Mouse (Mus musculus) limb, embryonic 14.5 days (tissue): ENCODE measurements at regions not wholly inside any gene's neighbourhood (a gene's known extent, or its start where the extent isn't known, plus 50 kb on each side); places are given as distances from the start of the nearest gene placed in this dataset.

ENCODE experiments used
- ATAC-seq: fragments of 200-750 bp; cut with Nextera tagmentation; 2 replicates; pipeline ENCODE4 v1.8.0; 2017; ENCODE audit warnings: low read depth, moderate number of reproducible peaks, moderate TSS enrichment; ENCODE audit not compliant: low FRiP score
- DNase-seq: peaks from one replicate; pipeline ENCODE4 v3.0.0-alpha.2; 2015; ENCODE audit warnings: low spot score
- H3K27ac ChIP-seq: fragments of 300-500 bp; sonication (generic); replicated peaks from 2 replicates; pipeline ENCODE4 v1.5.1; 2014; ENCODE audit warnings: low read depth, mild to moderate bottlenecking, low read length, moderate library complexity, mixed read lengths
- H3K27me3 ChIP-seq: fragments of 300-500 bp; sonication (generic); 2 replicates; pipeline ENCODE4 v1.6.1; 2014; ENCODE audit warnings: low read length, mixed read lengths; ENCODE audit not compliant: control insufficient read depth, insufficient read depth
- H3K36me3 ChIP-seq: fragments of 300-500 bp; sonication (generic); 2 replicates; pipeline ENCODE4 v1.6.1; 2014; ENCODE audit warnings: mild to moderate bottlenecking, low read length, moderate library complexity, mixed read lengths; ENCODE audit not compliant: control insufficient read depth, insufficient read depth
- H3K4me1 ChIP-seq: fragments of 300-500 bp; sonication (generic); 2 replicates; pipeline ENCODE4 v1.6.1; 2014; ENCODE audit warnings: antibody characterized with exemption, low read length, mixed read lengths; ENCODE audit not compliant: control insufficient read depth, insufficient read depth
- H3K4me2 ChIP-seq: fragments of 300-500 bp; sonication (generic); replicated peaks from 2 replicates; pipeline ENCODE4 v1.6.1; 2014; ENCODE audit warnings: low read depth, mild to moderate bottlenecking, low read length, moderate library complexity; ENCODE audit not compliant: severe bottlenecking
- H3K4me3 ChIP-seq: fragments of 300-500 bp; sonication (generic); replicated peaks from 2 replicates; pipeline ENCODE4 v1.5.1; 2014; ENCODE audit warnings: low read length
- H3K9ac ChIP-seq: fragments of 300-500 bp; sonication (generic); 2 replicates; pipeline ENCODE4 v1.6.1; 2014; ENCODE audit warnings: mild to moderate bottlenecking, low read depth, low read length, moderate library complexity; ENCODE audit not compliant: severe bottlenecking
- H3K9me3 ChIP-seq: fragments of 300-500 bp; sonication (generic); 2 replicates; pipeline ENCODE4 v1.6.1; 2016; ENCODE audit warnings: low read length; ENCODE audit not compliant: control insufficient read depth
- POLR2A ChIP-seq: fragments of 200-500 bp; IDR thresholded peaks from 2 replicates; pipeline ENCODE4 v1.8.0; 2012; ENCODE audit warnings: inconsistent platforms, mild to moderate bottlenecking, moderate library complexity, borderline replicate concordance; ENCODE audit not compliant: insufficient read depth, insufficient read length; ENCODE audit errors: extremely low read depth
- WGBS: fragments of 180-500 bp; shearing (Covaris S2); extraction: QIAGEN DNeasy Blood & Tissue Kit; methylation state at CpG from one replicate; pipeline ENCODE4 v1.1.7; 2014; 5-methylcytosine and 5-hydroxymethylcytosine counted together

- H3K9me3 ChIP-seq, result no peaks in the 10 kb centered on the region
- ATAC-seq (no peak), DNase-seq (no peak)
- H3K4me2 ChIP-seq, result no peak overlapping the region
- no peak overlapping the region for H3K9ac ChIP-seq
- TF ChIP-seq POLR2A, result no peak
- no peak overlapping the region for H3K4me3 ChIP-seq
- 85% methylated on average over 7 of the region's 7 CpGs for WGBS
- H3K27me3 ChIP-seq, result no peaks in the 10 kb centered on the region
- no peaks in the 10 kb centered on the region for H3K4me1 ChIP-seq
- no peaks in the 10 kb centered on the region for H3K36me3 ChIP-seq
- H3K27ac ChIP-seq, result no peak overlapping the region
Observed at GRCm38 (mm10) chr11:31785160-31785559, 86.9 kb upstream of the Cpeb4 start.

- Histone ChIP-seq H3K4me1 (no peaks in the 10 kb centered on the region), H3K36me3 (no peaks in the 10 kb centered on the region), H3K27ac (no peak overlapping the region), H3K4me3 (no peak overlapping the region), H3K9ac (no peak overlapping the region), H3K27me3 (no peaks in the 10 kb centered on the region), H3K4me2 (no peak overlapping the region), H3K9me3 (no peaks in the 10 kb centered on the region)
- DNase-seq (no peak), ATAC-seq (no peak)
- no peak for TF ChIP-seq POLR2A
- 68% methylated on average over 2 of the region's 2 CpGs for WGBS
Observed at GRCm38 (mm10) chr11:31787376-31787775, 84.6 kb upstream of the Cpeb4 start.

GRCm38 (mm10) chr11:31787917-31788703 lies 83.9 kb upstream of the Cpeb4 start:
- no peaks in the 10 kb centered on the region for H3K36me3 ChIP-seq
- no peak for ATAC-seq
- TF ChIP-seq POLR2A, result no peak
- H3K27ac ChIP-seq, result no peak overlapping the region
- no peak overlapping the region for H3K4me3 ChIP-seq
- H3K9ac ChIP-seq, result no peak overlapping the region
- WGBS, result 30% methylated on average over 2 of the region's 2 CpGs
- no peak overlapping the region for H3K4me2 ChIP-seq
- H3K4me1 ChIP-seq, result no peaks in the 10 kb centered on the region
- no peak for DNase-seq
- H3K27me3 ChIP-seq, result no peaks in the 10 kb centered on the region
- H3K9me3 ChIP-seq, result no peaks in the 10 kb centered on the region

- no peak overlapping the region for H3K9ac ChIP-seq
- H3K27me3 ChIP-seq, result no peaks in the 10 kb centered on the region
- H3K36me3 ChIP-seq, result no peaks in the 10 kb centered on the region
- no peak for DNase-seq
- H3K4me2 ChIP-seq, result no peak overlapping the region
- no peak overlapping the region for H3K27ac ChIP-seq
- no peaks in the 10 kb centered on the region for H3K9me3 ChIP-seq
- no peak for TF ChIP-seq POLR2A
- WGBS, result 81% methylated on average over 3 of the region's 3 CpGs
- no peak overlapping the region for H3K4me3 ChIP-seq
- H3K4me1 ChIP-seq, result no peaks in the 10 kb centered on the region
- ATAC-seq, result no peak
Observed at GRCm38 (mm10) chr11:31789967-31790366, 82.0 kb upstream of the Cpeb4 start.

- TF ChIP-seq POLR2A, result no peak
- ATAC-seq (no peak), DNase-seq (no peak)
- 23% methylated on average over 2 of the region's 2 CpGs for WGBS
- Histone ChIP-seq H3K4me2 (no peak overlapping the region), H3K4me3 (no peak overlapping the region), H3K9me3 (no peaks in the 10 kb centered on the region), H3K27me3 (no peaks in the 10 kb centered on the region), H3K4me1 (no peaks in the 10 kb centered on the region), H3K9ac (no peak overlapping the region), H3K36me3 (no peaks in the 10 kb centered on the region), H3K27ac (no peak overlapping the region)
Observed at GRCm38 (mm10) chr11:31791264-31791663, 80.7 kb upstream of the Cpeb4 start.
